Mouse (Mus musculus) thymus, postnatal 0 days (tissue): ENCODE results near the gene Paqr8. TPM values are rescaled to one million over a fixed set of nuclear protein-coding genes. Genes with fewer than 3 reads are reported as not detected.
A peak's percentile ranks its signal among the peaks of the same experiment; 100 is the strongest.

Experiments
- DNase-seq: peaks from one replicate; pipeline ENCODE4 v3.0.0-alpha.2; 2015; ENCODE audit warnings: low spot score
- polyA plus RNA-seq: library from polyadenylated mRNA; unstranded; fragments of >200 nt; fragmentation: Nextera tagmentation; extraction: Ambion mirVana; gene quantifications from 2 replicates; pipeline ENCODE4 v1.2.1, GENCODE M21; 2015

Gene Paqr8
- polyA plus RNA-seq, 1 experiment from 2014 or later: 0.73 TPM

DNA sequence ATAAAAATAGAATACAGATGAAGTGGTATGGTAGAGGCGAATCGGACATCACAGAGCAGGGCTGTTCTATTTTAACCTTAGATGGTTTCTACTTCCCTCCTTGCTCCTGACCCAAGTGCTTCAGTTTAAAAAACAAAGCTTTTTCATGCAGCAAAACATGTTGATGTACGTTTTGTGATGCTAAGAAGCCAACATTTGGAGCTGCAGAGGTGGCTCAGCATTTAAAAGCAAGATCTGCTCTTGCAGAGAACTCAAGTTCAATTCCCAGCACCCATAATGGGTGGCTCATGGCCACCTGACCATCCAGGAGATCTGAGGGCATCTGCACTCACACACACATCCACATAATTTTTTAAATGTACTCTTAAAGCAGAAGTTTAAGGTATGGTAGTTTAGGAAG is 64.5 kb downstream of the Paqr8 start:
- no peak for DNase-seq

DNA sequence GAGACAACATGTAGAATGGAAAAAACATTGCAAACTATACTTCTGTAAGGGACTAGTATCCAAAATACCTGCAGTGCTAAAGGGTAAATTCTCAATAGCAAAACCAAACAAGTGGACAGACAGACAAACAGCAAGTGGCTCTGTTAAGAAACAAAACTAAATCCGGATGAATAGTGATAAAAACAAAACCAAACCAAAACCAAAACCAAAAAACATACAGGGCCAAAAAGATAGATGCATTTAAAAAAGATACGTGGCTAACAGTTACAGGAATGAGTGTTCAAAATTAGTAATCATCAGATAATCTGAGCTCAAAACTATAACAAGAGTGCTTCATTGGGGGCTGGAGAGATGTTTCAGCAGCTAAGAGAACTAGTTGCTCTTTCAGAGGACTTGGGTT is 79.2 kb downstream of the Paqr8 start:
- DNase-seq: no peak

DNA sequence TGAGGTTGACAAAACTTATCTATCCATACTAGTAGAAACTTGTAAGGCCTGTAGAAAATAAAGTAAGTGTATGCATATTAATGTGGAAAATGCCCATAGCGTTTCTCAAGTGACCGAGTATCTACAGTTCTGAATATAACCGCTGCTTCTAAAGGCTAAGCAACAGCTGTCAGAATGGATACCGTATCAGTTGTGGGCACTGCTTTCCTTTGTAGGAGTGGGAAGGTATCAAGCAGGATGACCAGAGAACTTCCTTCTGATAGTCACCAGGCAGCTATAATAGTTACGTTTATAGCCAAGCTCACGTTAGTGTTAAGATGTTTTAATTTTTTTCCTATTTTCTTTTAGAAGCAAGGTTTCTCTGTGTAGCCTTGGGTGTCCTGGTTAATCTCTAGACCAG is 83.0 kb downstream of the Paqr8 start:
- DNase-seq: no peak

DNA sequence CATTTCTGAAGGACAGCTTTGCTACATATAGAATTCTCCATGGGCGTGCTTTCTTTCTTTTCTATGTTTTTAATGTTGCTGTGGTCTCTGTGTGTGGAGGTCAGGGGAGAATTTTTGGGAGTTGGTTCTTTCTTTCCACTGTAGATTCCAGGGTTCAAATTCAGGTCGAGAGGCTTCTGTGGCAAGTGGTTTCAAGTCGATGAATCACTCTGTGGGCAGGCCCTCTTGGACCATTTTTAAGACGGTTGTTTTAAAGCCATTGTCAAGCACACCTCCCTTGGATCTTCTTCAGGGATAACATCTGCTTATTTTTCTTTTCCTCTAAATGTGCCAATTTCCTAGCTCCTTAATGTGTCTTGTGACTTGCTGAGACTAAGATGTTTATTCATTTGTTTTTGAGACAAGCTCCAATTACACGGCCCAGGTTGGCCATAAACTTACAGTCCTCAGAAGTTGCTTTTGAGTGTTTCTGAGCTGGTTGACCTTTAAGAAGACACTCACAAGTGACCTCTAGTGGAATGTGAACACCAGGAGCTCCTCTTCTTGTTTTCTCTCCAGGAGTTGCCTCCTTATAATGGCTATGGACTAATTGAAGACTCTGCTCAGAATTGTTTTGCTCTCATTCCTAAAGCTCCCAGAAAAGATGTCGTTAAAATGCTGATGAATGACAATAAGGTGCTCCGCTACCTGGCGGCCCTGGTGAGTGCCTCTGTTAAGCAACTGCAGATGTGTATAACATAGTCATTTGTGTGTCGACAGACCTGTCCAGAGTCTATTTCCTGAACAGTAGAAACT is 84.1 kb downstream of the Paqr8 start:
- DNase-seq: no peak

DNA sequence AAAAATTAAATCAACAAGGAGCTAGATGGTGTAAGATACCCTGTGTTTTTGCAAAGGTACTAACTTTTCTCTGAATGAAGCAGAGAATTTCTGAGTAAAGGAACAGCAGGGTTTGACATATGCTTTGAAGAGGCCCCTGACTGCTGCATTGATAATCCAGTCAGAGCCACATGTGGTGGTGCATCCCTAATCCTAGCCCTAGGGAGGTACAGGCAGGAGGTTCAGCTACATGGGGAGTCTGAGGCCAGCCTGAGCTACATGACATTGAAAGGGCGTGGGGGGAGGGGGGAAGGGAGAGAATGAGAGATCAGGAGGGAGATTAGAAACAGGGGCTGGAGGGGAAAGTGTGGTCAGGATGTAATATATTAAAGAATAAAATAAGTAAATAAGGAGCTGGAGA is 90.1 kb downstream of the Paqr8 start:
- DNase-seq: no peak

DNA sequence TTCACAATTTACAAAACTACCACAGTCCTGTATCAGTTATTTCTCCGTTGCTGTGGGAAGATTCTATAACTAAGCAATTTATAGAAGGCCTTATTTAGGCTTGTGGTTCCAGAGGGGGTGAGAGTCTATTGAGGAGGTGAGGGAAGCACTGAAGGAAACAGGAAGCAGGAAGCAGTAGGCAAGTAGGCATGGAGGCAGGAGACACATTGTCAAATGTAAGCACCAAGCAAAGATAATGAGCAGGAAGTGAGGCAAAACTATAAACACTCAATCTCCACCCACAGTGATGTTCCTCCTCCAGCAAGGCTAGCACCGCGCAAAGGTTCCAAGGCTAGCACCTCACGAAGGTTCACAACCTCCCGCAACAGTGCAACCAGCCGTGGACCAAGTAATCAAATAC is 91.4 kb downstream of the Paqr8 start:
- no peak for DNase-seq

DNA sequence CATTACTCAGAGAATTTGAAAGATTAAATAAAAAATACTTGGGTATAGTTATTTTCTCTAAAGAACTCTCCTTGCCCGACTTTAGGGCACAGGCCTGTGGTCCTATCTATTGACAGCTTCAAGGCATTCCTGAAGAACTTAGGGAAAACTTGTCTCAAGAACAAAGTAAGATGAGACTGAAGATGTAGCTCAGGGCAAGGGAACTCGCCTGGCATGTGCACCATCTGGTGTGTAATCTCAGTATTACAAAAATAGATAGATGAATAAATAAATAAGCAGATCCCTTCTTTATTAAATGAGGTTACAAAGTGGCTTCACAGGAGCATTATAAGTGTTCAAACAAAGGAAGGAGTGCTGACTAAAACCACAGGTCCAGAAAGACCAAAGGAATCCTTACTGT is 93.7 kb downstream of the Paqr8 start:
- no peak for DNase-seq

DNA sequence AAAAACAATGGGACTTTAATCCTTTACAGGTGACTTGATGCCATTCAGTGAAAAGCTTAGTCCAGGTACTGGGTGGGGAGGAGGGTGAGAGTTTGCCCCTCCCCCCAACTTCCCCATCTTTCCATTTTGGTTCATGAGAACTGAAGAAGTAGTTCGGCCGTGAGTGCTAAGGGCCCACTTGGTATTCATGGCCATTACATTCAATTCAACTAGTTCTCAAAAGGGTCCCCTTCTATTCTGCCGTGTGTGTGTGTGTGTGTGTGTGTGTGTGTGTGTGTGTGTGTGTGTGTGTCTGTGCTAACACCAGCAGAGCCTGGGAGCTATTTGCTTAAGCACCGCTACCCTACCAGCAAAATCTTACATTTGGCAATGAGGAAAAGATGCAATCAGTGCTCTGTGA is 94.2 kb downstream of the Paqr8 start:
- no peak for DNase-seq

DNA sequence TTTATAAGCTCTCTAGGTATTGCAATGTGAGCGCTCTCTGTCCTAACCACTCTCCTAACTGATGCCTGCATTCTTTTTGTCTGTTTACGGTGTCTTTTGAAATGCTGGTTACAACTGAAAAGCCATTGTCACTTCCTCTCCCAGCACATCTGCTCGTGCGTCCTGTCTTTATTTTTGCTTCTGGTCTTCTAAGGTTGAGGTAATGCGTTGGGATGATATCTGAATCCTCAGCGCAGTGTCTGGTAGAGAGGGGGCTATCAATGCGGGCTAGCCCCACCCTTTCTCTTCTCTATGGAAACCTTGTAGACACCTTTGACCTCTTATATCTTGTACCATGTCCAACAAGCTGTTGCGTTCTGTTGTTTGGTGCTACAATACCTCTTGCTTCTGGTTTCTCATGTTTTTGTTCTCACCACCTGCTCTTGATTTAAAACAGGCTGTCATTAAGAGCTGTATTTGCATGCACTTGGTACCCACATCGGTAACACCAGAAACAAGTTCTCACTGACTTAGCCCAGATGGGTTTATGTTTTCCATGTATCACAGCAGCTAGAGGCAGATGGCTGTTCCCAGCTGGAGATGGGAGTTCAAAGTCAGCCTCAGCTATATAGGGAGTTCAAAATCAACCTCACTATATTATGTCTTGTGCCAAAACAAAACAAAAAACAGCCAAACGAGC is 96.1 kb downstream of the Paqr8 start:
- DNase-seq: peak; percentile 70

Other genes starting within 250 kb of the Paqr8 start
- 0.39 and 0.57 TPM in 2 replicates for gene Il17a, start 159.7 kb upstream of the Paqr8 start, polyA plus RNA-seq
- 2.2 and 2.9 TPM in 2 replicates for gene Il17f, start 100.0 kb upstream of the Paqr8 start, polyA plus RNA-seq
- 148 and 174 TPM in 2 replicates for gene Mcm3, start 70.3 kb upstream of the Paqr8 start, polyA plus RNA-seq
- 0.88 and 1.3 TPM in 2 replicates for gene Efhc1, start 61.0 kb downstream of the Paqr8 start, polyA plus RNA-seq
- gene Tram2, start 188.6 kb downstream of the Paqr8 start, polyA plus RNA-seq: 3.1 and 3.6 TPM in 2 replicates